Mouse (Mus musculus): Measurements from ENCODE around the gene Isoc2a. TPM values are rescaled to one million over a fixed set of nuclear protein-coding genes. Genes with fewer than 3 reads are reported as not detected.
"Not testable (repeated sequence)": the region's sequence is repeated elsewhere in the genome, so short reads cannot be mapped to it uniquely, and the experiment has no call there.

The Isoc2a gene
- polyA plus RNA-seq, 1 experiment = 20.9 TPM

GRCm38 (mm10) chr7:4856508-4856907 is 20.4 kb upstream of the Isoc2a start:
- no peak overlapping the region for H3K4me3 ChIP-seq (ENCODE audit: control insufficient read depth, low read depth, low read length)
- peaks cover 3% of the 10 kb centered on the region for H3K4me1 ChIP-seq (ENCODE audit: control insufficient read depth, insufficient read depth, low read length)
- no peak for TF ChIP-seq CTCF (IDR thresholded peaks at IDR 0.05; ENCODE audit: control insufficient read depth, insufficient read depth, insufficient replicate concordance, low read depth, low read length)
- no peaks in the 10 kb centered on the region for H3K27me3 ChIP-seq (ENCODE audit: control insufficient read depth, insufficient read depth, low read length)
- H3K27ac ChIP-seq (ENCODE audit: control insufficient read depth, insufficient read depth, low read depth, low read length) = no peak overlapping the region
- no peaks in the 10 kb centered on the region for H3K36me3 ChIP-seq (ENCODE audit: control insufficient read depth, insufficient read depth, low read length)

DNA sequence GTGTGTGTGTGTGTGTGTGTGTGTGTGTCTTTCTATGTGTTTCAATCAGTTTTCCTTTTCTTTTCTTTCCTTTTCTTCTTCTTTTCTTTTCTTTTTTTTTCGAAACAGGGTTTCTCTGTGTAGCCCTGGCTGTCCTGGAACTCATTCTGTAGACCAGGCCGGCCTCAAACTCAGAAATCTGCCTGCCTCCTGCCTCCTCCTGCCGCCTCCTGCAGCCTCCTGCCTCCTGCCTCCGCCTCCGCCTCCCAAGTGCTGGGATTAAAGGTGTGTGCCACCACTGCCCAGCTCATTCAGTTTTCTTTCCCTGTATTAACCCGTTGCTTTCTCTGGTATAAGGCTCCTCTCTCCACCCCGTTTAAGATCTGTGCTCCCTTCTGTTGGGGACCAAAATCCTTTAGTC is 19.6 kb upstream of the Isoc2a start:
- no peak for TF ChIP-seq POLR2A (IDR thresholded peaks at IDR 0.05; ENCODE audit: control insufficient read depth, low read depth, low read length)
- Histone ChIP-seq H3K36me3 (ENCODE audit: control insufficient read depth, insufficient read depth, low read length) (no peaks in the 10 kb centered on the region), H3K4me3 (ENCODE audit: control insufficient read depth, low read depth, low read length) (no peak overlapping the region), H3K27ac (ENCODE audit: control insufficient read depth, insufficient read depth, low read depth, low read length) (no peak overlapping the region), H3K27me3 (ENCODE audit: control insufficient read depth, insufficient read depth, low read length) (no peaks in the 10 kb centered on the region), H3K4me1 (ENCODE audit: control insufficient read depth, insufficient read depth, low read length) (peaks cover 3% of the 10 kb centered on the region)

DNA sequence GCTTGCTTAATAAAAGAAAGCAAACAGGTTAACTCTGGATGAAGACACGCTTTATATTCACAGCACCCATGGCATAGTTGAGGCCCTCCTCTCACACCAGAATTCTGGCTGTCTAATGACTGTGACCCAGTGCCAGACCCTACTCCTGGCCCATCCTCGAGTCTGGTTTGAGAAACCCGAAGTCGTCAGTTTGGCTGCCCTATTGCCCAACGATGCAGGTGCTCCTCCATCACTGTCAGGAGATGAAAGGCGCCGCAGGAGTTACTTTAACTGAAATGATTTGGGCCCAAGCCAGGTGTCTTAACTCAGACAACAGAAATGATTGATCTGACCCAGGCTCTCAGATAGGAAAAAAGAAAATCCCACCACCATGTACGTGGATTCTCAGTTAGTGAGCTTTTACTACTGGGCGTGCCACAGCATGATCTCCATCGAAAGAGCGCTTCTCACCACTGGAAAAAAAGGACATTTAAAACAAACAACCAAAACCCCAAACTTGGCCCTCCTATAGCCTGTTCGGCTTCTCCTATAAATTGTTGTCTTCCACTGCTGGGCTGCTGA is 17.5 kb upstream of the Isoc2a start:
- Histone ChIP-seq H3K36me3 (ENCODE audit: control insufficient read depth, insufficient read depth, low read length) (no peaks in the 10 kb centered on the region), H3K4me1 (ENCODE audit: control insufficient read depth, insufficient read depth, low read length) (peaks cover 3% of the 10 kb centered on the region), H3K27me3 (ENCODE audit: control insufficient read depth, insufficient read depth, low read length) (no peaks in the 10 kb centered on the region), H3K27ac (ENCODE audit: control insufficient read depth, insufficient read depth, low read depth, low read length) (no peak overlapping the region), H3K4me3 (ENCODE audit: control insufficient read depth, low read depth, low read length) (no peak overlapping the region)
- no peak for TF ChIP-seq POLR2A (IDR thresholded peaks at IDR 0.05; ENCODE audit: control insufficient read depth, low read depth, low read length)
- no peak for TF ChIP-seq CTCF (IDR thresholded peaks at IDR 0.05; ENCODE audit: control insufficient read depth, insufficient read depth, insufficient replicate concordance, low read depth, low read length)

DNA sequence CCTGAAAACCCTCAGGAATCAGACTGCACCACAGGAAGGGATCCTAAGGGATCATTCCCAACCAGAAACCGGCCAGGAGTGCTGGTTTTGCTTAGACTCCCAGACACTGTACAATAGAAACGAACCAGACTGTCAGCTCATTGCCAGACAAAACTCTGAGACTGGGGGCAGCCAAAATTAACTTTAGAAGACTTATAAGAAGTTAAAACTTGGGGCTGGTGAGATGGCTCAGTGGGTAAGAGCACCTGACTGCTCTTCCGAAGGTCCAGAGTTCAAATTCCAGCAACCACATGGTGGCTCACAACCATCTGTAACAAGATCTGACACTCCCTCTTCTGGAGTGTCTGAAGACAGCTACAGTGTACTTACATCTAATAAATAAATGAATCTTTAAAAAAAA is 16.0 kb upstream of the Isoc2a start:
- H3K4me1 ChIP-seq (ENCODE audit: control insufficient read depth, insufficient read depth, low read length) = peaks cover 11% of the 10 kb centered on the region
- not testable (repeated sequence) for H3K4me3 ChIP-seq (ENCODE audit: control insufficient read depth, low read depth, low read length); H3K36me3 ChIP-seq (ENCODE audit: control insufficient read depth, insufficient read depth, low read length); H3K27ac ChIP-seq (ENCODE audit: control insufficient read depth, insufficient read depth, low read depth, low read length); H3K27me3 ChIP-seq (ENCODE audit: control insufficient read depth, insufficient read depth, low read length)

DNA sequence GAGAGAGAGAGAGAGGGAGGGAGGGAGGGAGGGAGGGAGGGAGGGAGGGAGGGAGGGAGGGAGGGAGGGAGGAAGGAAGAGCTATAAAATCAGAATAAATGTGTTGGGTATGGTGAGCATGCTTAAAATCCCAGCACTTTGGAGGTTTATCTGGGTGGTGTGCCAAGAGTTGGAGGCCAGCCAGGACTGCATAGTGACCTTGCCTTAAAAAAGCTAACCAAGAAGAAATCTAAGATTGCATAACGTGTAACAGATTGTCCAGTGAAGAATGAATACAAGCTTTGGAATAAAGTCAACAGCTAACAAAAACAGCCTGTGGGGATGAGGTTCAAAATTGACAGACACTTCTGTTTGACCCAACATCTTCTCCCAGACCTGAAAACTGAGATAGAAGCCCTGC is 13.9 kb upstream of the Isoc2a start:
- TF ChIP-seq POLR2A (IDR thresholded peaks at IDR 0.05; ENCODE audit: control insufficient read depth, low read depth, low read length) (no peak), CTCF (IDR thresholded peaks at IDR 0.05; ENCODE audit: control insufficient read depth, insufficient read depth, insufficient replicate concordance, low read depth, low read length) (no peak)
- H3K27ac ChIP-seq (ENCODE audit: control insufficient read depth, insufficient read depth, low read depth, low read length) = peak overlapping the region; percentile 65
- H3K36me3 ChIP-seq (ENCODE audit: control insufficient read depth, insufficient read depth, low read length) = no peaks in the 10 kb centered on the region
- H3K4me3 ChIP-seq (ENCODE audit: control insufficient read depth, low read depth, low read length) = no peak overlapping the region
- no peaks in the 10 kb centered on the region for H3K27me3 ChIP-seq (ENCODE audit: control insufficient read depth, insufficient read depth, low read length)
- peaks cover 11% of the 10 kb centered on the region for H3K4me1 ChIP-seq (ENCODE audit: control insufficient read depth, insufficient read depth, low read length)

DNA sequence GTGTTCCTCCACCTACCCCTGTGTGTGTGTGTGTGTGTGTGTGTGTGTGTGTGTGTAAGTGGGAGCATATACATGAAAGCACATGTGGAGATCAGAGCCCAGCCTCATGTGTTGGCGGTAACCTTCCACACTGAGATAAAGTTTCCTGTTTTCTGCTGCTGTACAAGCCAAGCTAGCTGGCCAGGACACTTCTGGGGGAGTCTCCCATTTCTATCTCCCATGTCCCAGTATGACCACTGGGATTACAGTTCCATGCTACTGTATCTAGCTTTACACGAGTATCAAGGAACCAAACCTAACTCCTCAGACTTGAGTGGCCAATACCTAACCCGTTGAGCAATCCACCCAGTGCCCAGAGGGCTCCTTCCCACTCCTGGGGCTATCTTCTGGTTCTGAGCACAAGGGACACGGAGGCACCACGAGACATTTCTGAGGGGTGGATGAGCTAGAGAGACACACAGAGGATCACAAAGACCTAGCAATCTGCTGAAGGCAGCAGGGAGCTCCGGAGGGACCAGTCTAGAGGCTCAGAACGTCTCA is 13.3 kb upstream of the Isoc2a start:
- Histone ChIP-seq H3K36me3 (ENCODE audit: control insufficient read depth, insufficient read depth, low read length) (no peaks in the 10 kb centered on the region), H3K4me3 (ENCODE audit: control insufficient read depth, low read depth, low read length) (no peak overlapping the region), H3K27me3 (ENCODE audit: control insufficient read depth, insufficient read depth, low read length) (no peaks in the 10 kb centered on the region), H3K4me1 (ENCODE audit: control insufficient read depth, insufficient read depth, low read length) (peaks cover 11% of the 10 kb centered on the region), H3K27ac (ENCODE audit: control insufficient read depth, insufficient read depth, low read depth, low read length) (peak overlapping the region; percentile 65)
- TF ChIP-seq CTCF (IDR thresholded peaks at IDR 0.05; ENCODE audit: control insufficient read depth, insufficient read depth, insufficient replicate concordance, low read depth, low read length) = no peak
- no peak for TF ChIP-seq POLR2A (IDR thresholded peaks at IDR 0.05; ENCODE audit: control insufficient read depth, low read depth, low read length)

GRCm38 (mm10) chr7:4864130-4864845 is 12.7 kb upstream of the Isoc2a start:
- Histone ChIP-seq H3K27me3 (ENCODE audit: control insufficient read depth, insufficient read depth, low read length) (no peaks in the 10 kb centered on the region), H3K36me3 (ENCODE audit: control insufficient read depth, insufficient read depth, low read length) (no peaks in the 10 kb centered on the region), H3K4me1 (ENCODE audit: control insufficient read depth, insufficient read depth, low read length) (peaks cover 11% of the 10 kb centered on the region), H3K27ac (ENCODE audit: control insufficient read depth, insufficient read depth, low read depth, low read length) (peak overlapping the region; percentile 65), H3K4me3 (ENCODE audit: control insufficient read depth, low read depth, low read length) (no peak overlapping the region)
- TF ChIP-seq POLR2A (IDR thresholded peaks at IDR 0.05; ENCODE audit: control insufficient read depth, low read depth, low read length) (no peak), CTCF (IDR thresholded peaks at IDR 0.05; ENCODE audit: control insufficient read depth, insufficient read depth, insufficient replicate concordance, low read depth, low read length) (no peak)

Data from testis, adult 2 months (tissue).